Mouse (Mus musculus) MEL (cell line): ENCODE results near the gene Tln2. TPM values are rescaled to one million over a fixed set of nuclear protein-coding genes. Genes with fewer than 3 reads are reported as not detected.

Experiments used
- DNase-seq: peaks from one replicate; pipeline ENCODE4 v3.0.0; 2011; ENCODE audit warnings: low read depth, low spot score
- H3K27ac ChIP-seq: 2 replicates; pipeline ENCODE4 v1.5.1; 2012; ENCODE audit warnings: low read depth, mild to moderate bottlenecking, control low read depth, low read length, moderate library complexity; ENCODE audit not compliant: control insufficient read depth
- H3K27me3 ChIP-seq, 2 experiments: fragments of 150-350 bp in 1 of 2; sonication (generic) in 1 of 2; 2 replicates each; pipeline ENCODE4 v1.6.1; 2012; ENCODE audit warnings: low read length in 2 of 2, mild to moderate bottlenecking in 2 of 2, improper control_type of control experiment in 1 of 2, moderate library complexity in 1 of 2; ENCODE audit not compliant: insufficient read depth in 2 of 2, control insufficient read depth in 1 of 2
- H3K36me3 ChIP-seq, 2 experiments: 2 replicates each; pipeline ENCODE4 v1.6.1; 2012 to 2014; ENCODE audit warnings: low read length in 2 of 2, improper control_type of control experiment in 1 of 2, inconsistent platforms in 1 of 2, mild to moderate bottlenecking in 1 of 2; ENCODE audit not compliant: insufficient read depth in 2 of 2, control insufficient read depth in 1 of 2
- H3K4me1 ChIP-seq, 2 experiments: fragments of 150-350 bp in 1 of 2; sonication (generic) in 1 of 2; 2 replicates each; pipeline ENCODE4 v1.6.1; 2012; ENCODE audit warnings: low read length in 2 of 2, improper control_type of control experiment in 1 of 2, mild to moderate bottlenecking in 1 of 2; ENCODE audit not compliant: insufficient read depth in 2 of 2, control insufficient read depth in 1 of 2
- H3K4me3 ChIP-seq, 2 experiments: fragments of 150-350 bp in 1 of 2; sonication (generic) in 1 of 2; 2 replicates each; pipeline ENCODE4 v1.5.1; 2012; ENCODE audit warnings: low read depth in 2 of 2, low read length in 2 of 2, mild to moderate bottlenecking in 2 of 2, moderate library complexity in 2 of 2, control low read depth in 1 of 2, improper control_type of control experiment in 1 of 2; ENCODE audit not compliant: control insufficient read depth in 1 of 2, insufficient read depth in 1 of 2
- H3K79me2 ChIP-seq: 2 replicates; pipeline ENCODE4 v1.6.1; 2012; ENCODE audit warnings: mild to moderate bottlenecking, low read length, moderate library complexity; ENCODE audit not compliant: control insufficient read depth, poor library complexity, insufficient read depth
- H3K9ac ChIP-seq: 2 replicates; pipeline ENCODE4 v1.6.1; 2012; ENCODE audit warnings: low read depth, mild to moderate bottlenecking, control low read depth, low read length, moderate library complexity; ENCODE audit not compliant: control insufficient read depth, poor library complexity, severe bottlenecking
- H3K9me3 ChIP-seq: fragments of 150-350 bp; sonication (generic); replicated peaks from 2 replicates; pipeline ENCODE4 v1.6.1; 2012; ENCODE audit warnings: mild to moderate bottlenecking, low read length, improper control_type of control experiment, moderate library complexity; ENCODE audit not compliant: insufficient read depth
- BHLHE40 ChIP-seq: IDR thresholded peaks from 2 replicates; pipeline ENCODE4 v1.6.1; 2012; ENCODE audit warnings: low read depth, mild to moderate bottlenecking, inconsistent platforms, low read length, improper control_type of control experiment, borderline replicate concordance
- CTCF ChIP-seq, 3 experiments: IDR thresholded peaks in 2 of 3; conservative IDR thresholded peaks in 1 of 3; 2 replicates each; pipeline ENCODE4 v1.5.1; 2011 to 2012; ENCODE audit warnings: low read length in 3 of 3, low read depth in 2 of 3, mild to moderate bottlenecking in 2 of 3, improper control_type of control experiment in 1 of 3, inconsistent platforms in 1 of 3, mixed read lengths in 1 of 3, moderate library complexity in 1 of 3; ENCODE audit not compliant: control insufficient read depth in 1 of 3, insufficient read depth in 1 of 3, poor library complexity in 1 of 3, severe bottlenecking in 1 of 3
- E2F4 ChIP-seq: IDR thresholded peaks from 2 replicates; pipeline ENCODE4 v1.6.1; 2011; ENCODE audit warnings: low read depth, low read length, improper control_type of control experiment, borderline replicate concordance
- ELF1 ChIP-seq: IDR thresholded peaks from 2 replicates; pipeline ENCODE4 v1.6.1; 2014; ENCODE audit warnings: low read depth, mild to moderate bottlenecking, inconsistent platforms, low read length, improper control_type of control experiment, moderate library complexity
- EP300 ChIP-seq, 2 experiments: IDR thresholded peaks; 2 replicates each; pipeline ENCODE4 v1.6.1; 2011; ENCODE audit warnings: improper control_type of control experiment in 2 of 2, low read length in 2 of 2, low read depth in 1 of 2, mild to moderate bottlenecking in 1 of 2
- GATA1 ChIP-seq: IDR thresholded peaks from 2 replicates; pipeline ENCODE4 v1.6.1; 2011; ENCODE audit warnings: low read depth, low read length, improper control_type of control experiment
- HCFC1 ChIP-seq: IDR thresholded peaks from 2 replicates; pipeline ENCODE4 v1.6.1; 2012; ENCODE audit warnings: low read depth, mild to moderate bottlenecking, inconsistent platforms, low read length, improper control_type of control experiment, moderate library complexity
- JUND ChIP-seq: IDR thresholded peaks from 2 replicates; pipeline ENCODE4 v1.6.1; 2011; ENCODE audit warnings: low read depth, mild to moderate bottlenecking, improper control_type of control experiment, low read length
- MAX ChIP-seq: IDR thresholded peaks from 2 replicates; pipeline ENCODE4 v1.6.1; 2011; ENCODE audit warnings: low read length, improper control_type of control experiment
- MAZ ChIP-seq: IDR thresholded peaks from 2 replicates; pipeline ENCODE4 v1.6.1; 2012; ENCODE audit warnings: low read depth, mild to moderate bottlenecking, inconsistent platforms, low read length, improper control_type of control experiment
- MYB ChIP-seq: IDR thresholded peaks from 2 replicates; pipeline ENCODE4 v1.6.1; 2011; ENCODE audit warnings: mild to moderate bottlenecking, low read depth, low read length, improper control_type of control experiment
- POLR2A ChIP-seq, 2 experiments: IDR thresholded peaks; 2 replicates each; pipeline ENCODE4 v1.6.1; 2011 to 2012; ENCODE audit warnings: low read length in 2 of 2, mild to moderate bottlenecking in 2 of 2, control low read depth in 1 of 2, improper control_type of control experiment in 1 of 2, low read depth in 1 of 2, moderate library complexity in 1 of 2; ENCODE audit not compliant: control insufficient read depth in 1 of 2, insufficient read depth in 1 of 2, poor library complexity in 1 of 2
- TCF12 ChIP-seq: IDR thresholded peaks from 2 replicates; pipeline ENCODE4 v1.6.1; 2014; ENCODE audit warnings: low read depth, mild to moderate bottlenecking, inconsistent platforms, low read length, improper control_type of control experiment, moderate library complexity
- UBTF ChIP-seq: IDR thresholded peaks from 2 replicates; pipeline ENCODE4 v1.6.1; 2012; ENCODE audit warnings: low read depth, mild to moderate bottlenecking, inconsistent platforms, low read length, improper control_type of control experiment, moderate library complexity, borderline replicate concordance; ENCODE audit not compliant: insufficient read depth
- USF1 ChIP-seq: IDR thresholded peaks from 2 replicates; pipeline ENCODE4 v1.6.1; 2014; ENCODE audit warnings: low read depth, mild to moderate bottlenecking, inconsistent platforms, low read length, improper control_type of control experiment, moderate library complexity
- USF2 ChIP-seq, 2 experiments: IDR thresholded peaks; 2 replicates each; pipeline ENCODE4 v1.6.1; 2011 to 2012; ENCODE audit warnings: improper control_type of control experiment in 2 of 2, low read length in 2 of 2, borderline replicate concordance in 1 of 2, inconsistent platforms in 1 of 2, low read depth in 1 of 2, mild to moderate bottlenecking in 1 of 2; ENCODE audit not compliant: insufficient read depth in 1 of 2
- ZC3H11A ChIP-seq: IDR thresholded peaks from 2 replicates; pipeline ENCODE4 v1.6.1; 2012; ENCODE audit warnings: low read depth, mild to moderate bottlenecking, inconsistent platforms, low read length, improper control_type of control experiment
- ZKSCAN1 ChIP-seq: IDR thresholded peaks from 2 replicates; pipeline ENCODE4 v1.6.1; 2012; ENCODE audit warnings: low read depth, mild to moderate bottlenecking, inconsistent platforms, low read length, improper control_type of control experiment, moderate library complexity
- ZMIZ1 ChIP-seq: IDR thresholded peaks from 2 replicates; pipeline ENCODE4 v1.6.1; 2012; ENCODE audit warnings: low read depth, mild to moderate bottlenecking, inconsistent platforms, low read length, improper control_type of control experiment, moderate library complexity
- ZNF384 ChIP-seq: IDR thresholded peaks from 2 replicates; pipeline ENCODE4 v1.6.1; 2012; ENCODE audit warnings: low read depth, mild to moderate bottlenecking, inconsistent platforms, low read length, improper control_type of control experiment
- polyA plus RNA-seq, 2 experiments: library from polyadenylated mRNA; stranded (reverse) in 1 of 2; unstranded in 1 of 2; fragments of >175 nt in 1 of 2; fragments of >200 nt in 1 of 2; gene quantifications; 2 replicates each; pipeline versions ENCODE4 v1.2.1 to v1.2.4; 2012; ENCODE audit warnings: low replicate concordance in 2 of 2, low read depth in 1 of 2; ENCODE audit not compliant: insufficient read length in 2 of 2, insufficient read depth in 1 of 2, missing spikeins in 1 of 2
- total RNA-seq: library from RNA; depleted of rRNA; stranded (reverse); fragments of 300-350 nt; gene quantifications from 2 replicates; pipeline ENCODE4 v1.2.3, GENCODE M21; 2012

Gene Tln2
- total and polyA plus RNA-seq, 3 experiments = not detected

GRCm38 (mm10) chr9:67533260-67533659 is 26.2 kb downstream of the Tln2 start:
- H3K9ac ChIP-seq = no peak overlapping the region
- TF ChIP-seq TCF12 (no peak), ZNF384 (no peak), USF1 (no peak), MAX (no peak), MYB (no peak), MAZ (no peak), ZKSCAN1 (no peak), ZC3H11A (no peak), E2F4 (no peak)
- TF ChIP-seq, all 39 proteins: peak for 0
- Histone ChIP-seq H3K9me3 (no peaks in the 10 kb centered on the region), H3K27me3 (no peaks in the 10 kb centered on the region), H3K79me2 (no peaks in the 10 kb centered on the region), H3K4me3 (no peak overlapping the region), H3K36me3 (no peaks in the 10 kb centered on the region), H3K27ac (no peak overlapping the region), H3K4me1 (no peaks in the 10 kb centered on the region)
- DNase-seq = no peak

- Histone ChIP-seq H3K4me1 (no peaks in the 10 kb centered on the region), H3K36me3 (no peaks in the 10 kb centered on the region), H3K9me3 (no peaks in the 10 kb centered on the region), H3K4me3 (no peak overlapping the region), H3K27ac (no peak overlapping the region), H3K9ac (no peak overlapping the region), H3K27me3 (no peaks in the 10 kb centered on the region), H3K79me2 (no peaks in the 10 kb centered on the region)
- no peak for TF ChIP-seq BHLHE40
- no peak for TF ChIP-seq JUND
- TF ChIP-seq GATA1 = no peak
- DNase-seq = no peak
Measured at GRCm38 (mm10) chr9:67532631-67533030, 26.9 kb downstream of the Tln2 start.

GRCm38 (mm10) chr9:67529600-67529999 is 29.9 kb downstream of the Tln2 start:
- no peak for DNase-seq
- TF ChIP-seq ZKSCAN1 (no peak), ZMIZ1 (no peak), UBTF (no peak), USF2 (IDR thresholded peaks at IDR 0.05; ENCODE audit: borderline replicate concordance in 1 of 2, insufficient read depth in 1 of 2, low read depth in 1 of 2, low read length in 2 of 2) (no peak), HCFC1 (no peak), ELF1 (no peak), MYB (no peak), EP300 (IDR thresholded peaks at IDR 0.05; ENCODE audit: low read depth in 1 of 2, low read length in 2 of 2) (no peak), POLR2A (IDR thresholded peaks at IDR 0.05; ENCODE audit: control insufficient read depth in 1 of 2, insufficient read depth in 1 of 2, low read depth in 1 of 2, low read length in 2 of 2, poor library complexity in 1 of 2) (no peak), MAX (no peak), CTCF (IDR thresholded peaks at IDR 0.05 in 2 of 3, conservative IDR thresholded peaks at IDR 0.05 in 1 of 3; ENCODE audit: control insufficient read depth in 1 of 3, insufficient read depth in 1 of 3, low read depth in 2 of 3, low read length in 3 of 3, poor library complexity in 1 of 3, severe bottlenecking in 1 of 3) (no peak)
- H3K27me3 ChIP-seq = no peaks in the 10 kb centered on the region

More at GRCm38 (mm10) chr9:67529600-67529999, 29.9 kb downstream of the Tln2 start:
- no peaks in the 10 kb centered on the region for H3K4me1 ChIP-seq
- H3K4me3 ChIP-seq = no peak overlapping the region
- H3K9ac ChIP-seq = no peak overlapping the region
- no peaks in the 10 kb centered on the region for H3K79me2 ChIP-seq
- no peak overlapping the region for H3K27ac ChIP-seq
- no peaks in the 10 kb centered on the region for H3K36me3 ChIP-seq
- no peaks in the 10 kb centered on the region for H3K9me3 ChIP-seq
